Mouse (Mus musculus): ENCODE measurements around the gene Ostf1. TPM values are rescaled to one million over a fixed set of nuclear protein-coding genes. Genes with fewer than 3 reads are reported as not detected.
A peak's percentile ranks its signal among the peaks of the same experiment; 100 is the strongest.
"Not testable (repeated sequence)": the region's sequence is repeated elsewhere in the genome, so short reads cannot be mapped to it uniquely, and the experiment has no call there.

Gene Ostf1
- total RNA-seq, 2 experiments from 2014 or later, result 20.6 to 21.6 TPM

- Histone ChIP-seq H3K4me3 (no peak overlapping the region), H3K27ac (no peak overlapping the region)
- TF ChIP-seq CTCF (IDR thresholded peaks at IDR 0.05), result no peak
- no peak for DNase-seq
- intact Hi-C loops (cut with DNase I), result no loop called here
Measured at GRCm38 (mm10) chr19:18590234-18590633, 41.4 kb downstream of the Ostf1 start.

GRCm38 (mm10) chr19:18589276-18589675 lies 42.3 kb downstream of the Ostf1 start:
- intact Hi-C loops (cut with DNase I), result loop anchor here (5.0 kb wide), 1 partner anchor 33 kb away; no protein-coding TSS in a partner anchor
- DNase-seq, result no peak
- TF ChIP-seq CTCF (IDR thresholded peaks at IDR 0.05), result no peak

DNA sequence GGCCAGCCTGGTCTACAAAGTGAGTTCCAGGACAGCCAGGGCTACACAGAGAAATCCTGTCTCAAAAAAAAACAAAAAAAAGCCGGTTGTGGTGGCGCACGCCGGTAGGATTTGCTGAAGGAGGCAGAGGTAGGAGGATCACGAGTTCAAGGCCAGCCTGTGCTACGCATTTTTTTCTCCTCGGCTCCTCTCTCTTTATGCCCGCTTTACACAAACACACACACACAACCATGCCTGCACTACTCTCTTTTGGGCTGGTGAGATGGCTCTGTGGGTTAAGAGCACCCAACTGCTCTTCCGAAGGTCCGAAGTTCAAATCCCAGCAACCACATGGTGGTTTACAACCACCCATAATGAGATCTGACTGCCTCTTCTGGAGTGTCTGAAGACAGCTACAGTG lies 42.8 kb downstream of the Ostf1 start:
- H3K27ac ChIP-seq, result not testable (repeated sequence)
- intact Hi-C loops (cut with DNase I), result loop anchor here (5.0 kb wide), 1 partner anchor 34 kb away; no protein-coding TSS in a partner anchor

More at GRCm38 (mm10) chr19:18589276-18589675, 42.3 kb downstream of the Ostf1 start:
- Histone ChIP-seq H3K4me3 (no peak overlapping the region), H3K27ac (no peak overlapping the region)

DNA sequence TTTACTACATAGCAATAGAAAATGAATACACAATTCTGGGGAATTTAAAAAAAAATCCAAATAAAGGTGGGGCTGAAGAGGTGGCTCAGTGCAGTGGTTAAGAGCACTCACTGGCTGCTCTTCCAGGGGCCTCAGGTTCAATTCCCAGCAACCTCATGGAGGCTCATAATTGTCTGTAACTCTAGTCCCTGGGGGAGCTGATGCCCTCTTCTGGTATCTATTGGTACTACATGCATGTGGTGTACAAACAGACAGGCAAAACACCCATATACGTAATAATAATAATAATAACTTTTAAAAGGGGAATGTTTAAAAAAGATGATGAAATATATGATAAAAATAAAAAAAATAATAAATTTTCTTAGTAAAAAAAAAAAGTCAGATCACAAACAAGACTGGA lies 43.4 kb downstream of the Ostf1 start:
- no peak for DNase-seq
- intact Hi-C loops (cut with DNase I), result loop anchor here (5.0 kb wide), 1 partner anchor 34 kb away; no protein-coding TSS in a partner anchor
- Histone ChIP-seq H3K4me3 (no peak overlapping the region), H3K27ac (no peak overlapping the region)
- TF ChIP-seq CTCF (IDR thresholded peaks at IDR 0.05), result peak; percentile 52

More for the DNA sequence above, 42.8 kb downstream of the Ostf1 start:
- H3K4me3 ChIP-seq, DNase-seq: not testable (repeated sequence)

DNA sequence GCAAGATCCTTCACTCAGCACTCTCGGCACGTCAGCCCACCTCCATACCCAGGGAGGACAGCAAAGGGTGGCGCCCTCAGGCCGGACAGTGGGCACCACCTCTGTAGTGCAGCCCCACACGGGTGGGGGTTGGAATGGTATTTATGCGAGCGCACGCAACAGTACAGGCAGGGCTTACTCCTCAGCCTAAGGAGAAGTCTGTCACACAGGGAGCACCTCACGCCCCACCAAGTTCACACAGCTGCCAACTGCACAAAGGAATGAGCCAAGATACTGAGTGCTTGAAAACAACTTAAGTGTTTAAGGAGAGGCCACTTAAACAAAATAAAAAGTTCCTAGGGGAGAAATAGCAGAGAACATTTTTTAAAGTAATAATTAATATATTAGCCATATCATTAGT lies 44.5 kb downstream of the Ostf1 start:
- no peak overlapping the region for H3K27ac ChIP-seq
- TF ChIP-seq CTCF (IDR thresholded peaks at IDR 0.05), result no peak
- DNase-seq, result no peak
- no peak overlapping the region for H3K4me3 ChIP-seq
- intact Hi-C loops (cut with DNase I), result loop anchor here (5.0 kb wide), 1 partner anchor 35 kb away; no protein-coding TSS in a partner anchor

- no peak overlapping the region for H3K27ac ChIP-seq
- no peak for DNase-seq
- no peak for TF ChIP-seq CTCF (IDR thresholded peaks at IDR 0.05)
Measured at GRCm38 (mm10) chr19:18584621-18585020, 47.0 kb downstream of the Ostf1 start.

DNA sequence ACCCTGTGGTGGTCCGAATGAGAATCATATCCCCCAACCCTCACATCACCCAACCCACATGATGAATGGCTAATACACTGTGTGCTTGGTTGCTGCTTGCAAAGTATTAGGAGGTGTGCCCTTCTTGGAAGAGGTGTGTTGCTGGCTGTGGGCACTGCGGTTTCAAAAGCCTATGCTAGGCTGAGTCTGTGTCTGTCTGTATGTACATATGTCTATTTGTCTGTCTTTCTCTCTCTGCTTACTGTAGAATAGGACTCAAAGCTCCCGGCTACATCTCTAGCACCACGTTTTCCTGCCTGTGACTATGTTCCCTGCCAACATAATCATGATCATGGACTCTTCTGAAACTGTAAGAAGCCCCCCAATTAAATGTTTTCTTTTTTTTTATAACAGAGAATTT lies 47.9 kb downstream of the Ostf1 start:
- intact Hi-C loops (cut with DNase I), result no loop called here
- no peak for DNase-seq
- Histone ChIP-seq H3K27ac (no peak overlapping the region), H3K4me3 (no peak overlapping the region)
- TF ChIP-seq CTCF (IDR thresholded peaks at IDR 0.05), result no peak

More at GRCm38 (mm10) chr19:18584621-18585020, 47.0 kb downstream of the Ostf1 start:
- no peak overlapping the region for H3K4me3 ChIP-seq
- intact Hi-C loops (cut with DNase I), result loop anchor here (5.0 kb wide), 1 partner anchor 38 kb away; no protein-coding TSS in a partner anchor

- no peak for DNase-seq
- no peak for TF ChIP-seq CTCF (IDR thresholded peaks at IDR 0.05)
- H3K27ac ChIP-seq, result no peak overlapping the region
- no peak overlapping the region for H3K4me3 ChIP-seq
- intact Hi-C loops (cut with DNase I), result no loop called here
Measured at GRCm38 (mm10) chr19:18582887-18583286, 48.7 kb downstream of the Ostf1 start.

- Histone ChIP-seq H3K4me3 (no peak overlapping the region), H3K27ac (no peak overlapping the region)
- intact Hi-C loops (cut with DNase I), result no loop called here
- no peak for TF ChIP-seq CTCF (IDR thresholded peaks at IDR 0.05)
- no peak for DNase-seq
Measured at GRCm38 (mm10) chr19:18582226-18582625, 49.4 kb downstream of the Ostf1 start.

- no peak overlapping the region for H3K4me3 ChIP-seq
- no peak for DNase-seq
- intact Hi-C loops (cut with DNase I), result no loop called here
- TF ChIP-seq CTCF (IDR thresholded peaks at IDR 0.05), result no peak
- H3K27ac ChIP-seq, result no peak overlapping the region
Measured at GRCm38 (mm10) chr19:18581046-18581445, 50.6 kb downstream of the Ostf1 start.

DNA sequence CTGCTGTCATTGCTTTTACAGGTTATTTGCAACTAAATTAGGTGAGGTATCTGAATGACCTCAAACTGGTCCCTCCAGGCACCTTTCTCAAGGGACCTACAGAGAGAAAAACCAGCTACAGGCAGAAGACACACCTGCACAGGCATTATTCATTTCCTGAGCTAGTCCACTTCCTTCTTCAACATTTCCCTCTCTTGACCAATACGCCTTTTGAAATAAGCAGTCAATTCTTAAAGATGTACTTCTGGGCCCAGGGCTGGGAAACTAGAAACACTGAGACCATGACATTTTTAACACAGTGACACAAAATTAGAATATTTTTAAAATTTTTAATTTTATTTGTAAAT lies 52.6 kb downstream of the Ostf1 start:
- TF ChIP-seq CTCF (IDR thresholded peaks at IDR 0.05), result no peak
- H3K27ac ChIP-seq, result no peak overlapping the region
- H3K4me3 ChIP-seq, result no peak overlapping the region
- no peak for DNase-seq
- intact Hi-C loops (cut with DNase I), result no loop called here

GRCm38 (mm10) chr19:18578216-18579011 lies 53.2 kb downstream of the Ostf1 start:
- H3K27ac ChIP-seq, result no peak overlapping the region
- intact Hi-C loops (cut with DNase I), result no loop called here
- DNase-seq, result no peak
- no peak overlapping the region for H3K4me3 ChIP-seq
- TF ChIP-seq CTCF (IDR thresholded peaks at IDR 0.05), result no peak

DNA sequence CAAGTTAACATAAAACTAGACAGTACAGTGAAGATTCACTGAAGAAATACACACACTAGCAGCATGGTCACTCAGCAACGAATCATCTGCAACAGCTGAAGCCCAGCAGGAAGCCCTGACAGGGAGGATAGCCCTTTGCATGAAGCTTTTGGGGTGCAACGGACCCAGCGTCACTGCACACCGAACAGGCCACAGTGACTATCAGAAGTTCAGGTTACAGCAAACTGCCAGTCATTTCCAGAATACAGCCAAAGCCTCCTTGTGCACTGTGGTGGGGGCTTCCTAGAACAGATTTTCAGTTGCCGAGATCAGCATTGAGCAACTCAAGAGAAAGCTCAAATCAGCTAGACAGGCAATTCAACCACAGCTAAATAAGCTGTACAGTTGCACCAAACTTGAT lies 54.3 kb downstream of the Ostf1 start:
- no peak for DNase-seq
- no peak overlapping the region for H3K4me3 ChIP-seq
- TF ChIP-seq CTCF (IDR thresholded peaks at IDR 0.05), result no peak
- H3K27ac ChIP-seq, result no peak overlapping the region
- intact Hi-C loops (cut with DNase I), result no loop called here

GRCm38 (mm10) chr19:18575891-18576290 lies 55.7 kb downstream of the Ostf1 start:
- H3K4me3 ChIP-seq, result no peak overlapping the region
- intact Hi-C loops (cut with DNase I), result no loop called here

More at GRCm38 (mm10) chr19:18575891-18576290, 55.7 kb downstream of the Ostf1 start:
- H3K27ac ChIP-seq, result no peak overlapping the region
- DNase-seq, result no peak
- TF ChIP-seq CTCF (IDR thresholded peaks at IDR 0.05), result no peak

Measured in gastrocnemius, adult 2 months (tissue).